Mouse (Mus musculus): ENCODE measurements around the gene Nek11.
"Not testable (repeated sequence)": the region's sequence is repeated elsewhere in the genome, so short reads cannot be mapped to it uniquely, and the experiment has no call there.

Nek11 gene

GRCm38 (mm10) chr9:105139204-105139603 lies 256.1 kb downstream of the Nek11 start:
- DNase-seq (ENCODE audit: inconsistent ontology term), result no peak

DNA sequence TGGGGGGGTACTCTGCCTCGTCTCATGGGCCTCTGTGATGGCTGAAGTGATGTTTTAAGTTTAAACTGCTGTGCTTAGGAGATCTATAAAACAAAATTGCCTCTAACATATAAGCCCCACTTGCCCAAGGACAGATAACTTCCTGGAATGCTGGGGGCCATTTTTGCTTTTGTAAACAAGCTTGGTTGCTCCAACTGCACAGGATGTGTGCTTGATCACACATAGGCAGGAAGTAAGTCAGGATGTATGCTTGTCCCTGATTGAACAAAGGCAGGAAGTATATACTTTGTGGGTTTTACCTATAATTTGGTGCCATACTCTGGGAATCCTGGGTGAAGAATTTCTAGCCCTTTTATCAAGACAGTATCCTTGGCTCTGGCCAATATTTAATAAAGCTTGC lies 258.9 kb downstream of the Nek11 start:
- no peak for DNase-seq (ENCODE audit: inconsistent ontology term)

GRCm38 (mm10) chr9:105134536-105134935 lies 260.8 kb downstream of the Nek11 start:
- DNase-seq (ENCODE audit: inconsistent ontology term), result no peak

- DNase-seq (ENCODE audit: inconsistent ontology term), result no peak
Observed at GRCm38 (mm10) chr9:105132002-105132367, 263.3 kb downstream of the Nek11 start.

DNA sequence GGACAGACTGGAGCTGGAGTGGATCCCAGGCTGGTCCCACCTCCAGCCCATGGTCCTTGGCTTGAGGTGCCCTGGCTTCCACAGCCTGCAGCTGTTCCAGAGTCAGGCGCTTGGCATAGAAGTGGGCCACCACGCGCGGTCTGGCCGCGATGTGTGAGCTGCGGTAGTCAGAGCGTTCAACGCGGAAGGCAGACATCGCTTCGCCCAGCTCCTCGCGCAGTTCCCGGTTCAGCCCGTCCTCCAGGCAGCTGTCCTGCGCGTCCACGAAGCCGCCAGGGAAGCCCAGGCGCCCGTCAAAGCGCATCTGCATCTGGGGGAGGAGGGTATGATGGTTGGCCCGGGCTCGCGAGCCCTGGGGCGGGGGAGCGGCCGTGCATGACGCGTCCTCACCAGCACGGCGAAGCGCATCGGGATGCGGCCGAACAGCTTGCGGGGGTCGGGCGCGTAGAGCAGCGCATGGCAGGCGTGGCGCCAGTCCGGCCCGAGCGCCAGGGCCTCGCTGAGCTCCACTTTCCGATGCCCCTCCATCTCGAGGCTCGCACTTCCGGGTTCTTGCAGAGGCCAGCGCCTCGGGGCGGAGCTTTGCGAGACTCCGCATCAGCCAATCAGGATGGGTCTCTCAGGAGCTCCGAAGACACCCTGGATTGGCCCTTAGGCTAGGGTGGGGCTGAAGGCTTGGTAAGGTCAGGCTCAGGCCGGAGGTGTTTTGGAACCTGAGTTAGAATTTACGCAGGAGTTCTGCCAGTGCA lies 263.9 kb downstream of the Nek11 start, which contains the start of gene Nudt16:
Nudt16 (minus strand) TSS at position 572 of the 749 bp plus-strand sequence.
- peak; percentile 92 for DNase-seq (ENCODE audit: inconsistent ontology term)

GRCm38 (mm10) chr9:105130331-105130730 lies 265.0 kb downstream of the Nek11 start:
- DNase-seq (ENCODE audit: inconsistent ontology term), result no peak

DNA sequence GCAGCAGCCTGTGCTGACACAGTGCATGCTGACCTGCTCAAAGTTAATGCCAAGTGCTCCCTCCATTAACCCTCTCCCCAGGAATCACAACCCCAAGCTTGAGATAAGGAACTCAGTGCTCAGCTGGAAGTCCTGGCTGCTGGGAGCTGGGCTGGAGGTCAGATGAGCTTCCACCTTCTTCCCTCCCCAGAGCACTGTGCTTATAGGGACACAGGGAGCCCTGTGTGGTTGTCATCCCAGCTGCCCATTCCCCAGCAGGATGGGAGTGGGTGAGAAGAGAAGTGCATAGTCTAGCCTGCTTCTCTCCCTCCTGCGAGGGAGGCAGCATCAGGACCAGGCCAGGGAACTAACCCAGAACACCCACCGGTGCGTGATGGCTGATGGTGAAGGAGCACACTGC lies 270.1 kb downstream of the Nek11 start:
- not testable (repeated sequence) for DNase-seq (ENCODE audit: inconsistent ontology term)
